Mouse (Mus musculus) spleen, adult 2 months (tissue): ENCODE data around the gene Timm13.

ENCODE experiments used
- CTCF ChIP-seq: fragments of 200-500 bp; IDR thresholded peaks from 2 replicates; pipeline ENCODE4 v1.5.1; 2011; ENCODE audit warnings: mild to moderate bottlenecking, inconsistent platforms; ENCODE audit not compliant: insufficient read depth, insufficient read length, insufficient replicate concordance; ENCODE audit errors: extremely low read depth
- POLR2A ChIP-seq: fragments of 200-500 bp; IDR thresholded peaks from 2 replicates; pipeline ENCODE4 v1.6.1; 2011; ENCODE audit warnings: low read depth, low read length, inconsistent platforms

- TF ChIP-seq POLR2A: no peak
- TF ChIP-seq CTCF: no peak
These were observed 42.3 kb downstream of the Timm13 start for GRCm38 (mm10) chr10:80858350-80858935.
